Mouse (Mus musculus): ENCODE measurements around the gene Zfyve21. TPM values are rescaled to one million over a fixed set of nuclear protein-coding genes. Genes with fewer than 3 reads are reported as not detected.

Gene Zfyve21
- polyA plus RNA-seq, 1 experiment from 2014 or later: 71.5 TPM

DNA sequence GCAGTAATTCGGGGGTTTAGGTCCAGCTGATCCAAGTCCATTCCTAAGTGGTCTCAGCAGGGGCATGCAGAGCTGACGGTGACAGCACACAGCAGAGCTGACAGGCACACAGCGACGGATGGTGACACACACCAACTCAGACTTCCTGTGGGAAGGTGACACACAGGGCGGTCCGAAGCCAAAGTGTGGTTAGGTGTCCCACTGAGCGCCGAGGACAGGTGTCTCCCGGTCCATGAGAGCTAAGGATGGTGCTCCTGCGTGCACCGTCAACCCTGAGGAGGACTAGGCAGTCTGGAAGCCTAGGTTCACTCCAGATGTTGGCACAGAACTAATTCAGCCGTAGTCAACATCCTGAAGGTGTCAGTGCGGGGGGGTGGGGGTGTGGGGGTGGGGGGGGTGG is 1.9 kb upstream of the Zfyve21 start:
- H3K4me1 ChIP-seq (replicated peaks): peaks cover 68% of the 10 kb centered on the region
- no peaks in the 10 kb centered on the region for H3K27me3 ChIP-seq (ENCODE audit: insufficient read depth, poor library complexity, severe bottlenecking)
- H3K9me3 ChIP-seq: no peaks in the 10 kb centered on the region
- no peak for DNase-seq (ENCODE audit: low spot score)
- H3K36me3 ChIP-seq: peaks cover 46% of the 10 kb centered on the region
- H3K27ac ChIP-seq: no peak overlapping the region
- WGBS: 89% methylated on average over 13 of the region's 13 CpGs
- no peak overlapping the region for H3K4me3 ChIP-seq

DNA sequence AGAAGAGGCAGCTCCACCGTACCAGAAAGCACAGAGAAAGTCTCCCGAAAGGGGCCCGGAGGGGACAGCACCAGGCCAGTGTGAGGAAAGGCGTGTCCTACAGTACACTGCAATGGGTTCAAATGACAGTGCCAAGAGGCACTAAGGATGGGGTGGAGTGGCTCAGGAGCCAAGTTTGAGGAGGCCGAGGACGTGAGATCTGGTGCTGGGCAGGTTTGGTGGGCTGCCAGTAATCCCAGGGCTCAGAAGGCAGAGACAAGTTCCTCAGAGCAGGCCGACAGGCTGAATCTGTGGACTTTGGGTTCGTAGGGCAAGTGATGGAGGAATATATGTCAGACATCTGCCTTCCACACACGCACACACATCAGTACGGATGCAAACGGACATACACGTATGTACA is 1.4 kb upstream of the Zfyve21 start:
- no peak for DNase-seq (ENCODE audit: low spot score)
- H3K27me3 ChIP-seq (ENCODE audit: insufficient read depth, poor library complexity, severe bottlenecking): no peaks in the 10 kb centered on the region
- H3K36me3 ChIP-seq: peaks cover 45% of the 10 kb centered on the region
- 0 out of 2 replicates have a peak overlapping the region, but pooled peaks have one; percentile 94 for H3K27ac ChIP-seq
- H3K4me3 ChIP-seq: peak overlapping the region; percentile 83
- WGBS: 76% methylated on average over 12 of the region's 12 CpGs
- H3K4me1 ChIP-seq (replicated peaks): peaks cover 69% of the 10 kb centered on the region
- no peaks in the 10 kb centered on the region for H3K9me3 ChIP-seq

DNA sequence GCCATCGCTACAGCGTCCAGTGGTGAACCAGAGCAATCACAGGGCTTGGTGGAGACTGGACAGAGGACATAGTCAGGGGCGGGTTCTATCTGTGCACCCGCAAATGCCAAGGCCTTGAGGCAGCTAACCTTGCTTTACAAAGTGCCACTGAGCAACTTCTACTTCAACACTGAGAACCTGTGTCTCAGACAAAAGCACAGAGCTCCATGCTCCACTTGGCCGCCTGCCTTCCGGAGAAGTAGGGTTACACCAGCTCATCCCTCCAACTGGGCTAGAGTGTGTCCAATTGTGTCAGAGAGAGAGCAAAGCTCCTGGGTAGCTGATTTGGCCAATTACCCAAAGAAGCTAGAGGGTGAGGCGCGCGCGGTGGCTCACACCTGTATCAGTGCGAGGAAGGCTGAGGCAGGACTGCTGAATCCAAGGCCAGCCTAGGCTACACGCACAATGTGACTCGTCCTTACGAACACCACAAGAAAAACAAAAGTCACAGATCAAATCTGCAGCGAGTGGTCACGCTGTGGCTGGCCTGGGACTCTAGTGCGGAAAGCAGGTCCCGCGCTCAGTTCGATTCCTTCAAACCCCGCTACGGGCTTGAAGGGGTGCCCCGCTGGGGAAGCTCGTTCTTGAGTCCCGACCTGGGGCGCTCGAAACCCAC is 732 bp upstream of the Zfyve21 start:
- H3K4me1 ChIP-seq (replicated peaks): peaks cover 69% of the 10 kb centered on the region

DNA sequence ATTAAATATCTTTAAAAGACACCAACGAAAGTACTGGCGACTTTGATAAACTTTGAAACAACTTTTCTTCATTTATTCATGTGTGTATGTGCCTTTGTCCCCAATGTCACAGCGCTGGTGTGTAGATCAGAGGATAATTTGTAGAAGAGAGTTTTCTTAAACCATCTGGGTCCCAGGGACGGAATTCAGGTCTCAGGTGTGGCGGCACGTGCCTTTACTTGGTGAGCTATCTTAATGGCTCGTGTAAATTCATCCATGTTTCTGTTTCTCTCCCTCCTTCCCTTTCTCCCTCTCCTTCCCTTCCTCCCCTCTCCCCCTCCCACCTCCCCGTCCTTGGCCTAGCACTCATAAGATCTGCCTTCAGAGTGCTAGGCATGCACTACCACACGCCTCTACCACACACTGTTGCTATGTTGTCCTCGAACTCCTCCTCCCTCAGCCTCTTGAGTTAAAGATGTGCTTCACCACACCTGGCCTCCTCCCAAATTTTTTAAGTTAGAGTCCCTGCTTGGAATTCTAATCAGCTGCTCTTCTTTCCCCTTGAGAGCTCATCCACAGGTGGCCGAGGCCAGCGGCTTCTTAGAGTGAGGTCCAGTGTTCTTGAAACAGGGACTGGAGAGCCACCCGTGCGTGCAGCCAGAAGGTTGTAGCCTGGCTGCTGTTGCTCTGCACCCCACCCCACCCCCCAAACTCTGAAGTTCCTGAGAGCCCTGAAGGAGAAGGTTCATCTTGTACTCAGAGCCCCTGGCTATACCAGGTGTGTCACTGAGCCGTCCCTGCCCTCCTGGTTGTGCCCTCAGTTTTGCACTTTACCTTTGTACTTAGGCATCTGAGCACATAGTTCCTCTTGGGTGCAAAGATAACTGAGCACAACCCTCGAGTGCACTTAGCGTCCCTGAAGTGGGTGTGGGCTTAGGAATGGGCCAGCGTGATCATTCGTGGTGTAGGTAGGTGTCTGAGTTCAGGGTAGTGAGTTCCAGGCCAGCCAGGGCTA is 1.1 kb downstream of the Zfyve21 start:
- DNase-seq (ENCODE audit: low spot score): peak; percentile 17
- H3K9me3 ChIP-seq: no peaks in the 10 kb centered on the region
- peak overlapping the region; percentile 83 for H3K4me3 ChIP-seq
- H3K27ac ChIP-seq: peak overlapping the region; percentile 94
- H3K36me3 ChIP-seq: peaks cover 33% of the 10 kb centered on the region
- WGBS: 27% methylated on average over 19 of the region's 19 CpGs
- H3K27me3 ChIP-seq (ENCODE audit: insufficient read depth, poor library complexity, severe bottlenecking): no peaks in the 10 kb centered on the region
- H3K4me1 ChIP-seq (replicated peaks): peaks cover 63% of the 10 kb centered on the region

More for the DNA sequence above, 732 bp upstream of the Zfyve21 start:
- no peak for DNase-seq (ENCODE audit: low spot score)
- peak overlapping the region; percentile 83 for H3K4me3 ChIP-seq
- peaks cover 45% of the 10 kb centered on the region for H3K36me3 ChIP-seq
- no peaks in the 10 kb centered on the region for H3K9me3 ChIP-seq
- H3K27ac ChIP-seq: peak overlapping the region; percentile 94
- H3K27me3 ChIP-seq (ENCODE audit: insufficient read depth, poor library complexity, severe bottlenecking): no peaks in the 10 kb centered on the region
- WGBS: 4% methylated on average over 27 of the region's 27 CpGs

DNA sequence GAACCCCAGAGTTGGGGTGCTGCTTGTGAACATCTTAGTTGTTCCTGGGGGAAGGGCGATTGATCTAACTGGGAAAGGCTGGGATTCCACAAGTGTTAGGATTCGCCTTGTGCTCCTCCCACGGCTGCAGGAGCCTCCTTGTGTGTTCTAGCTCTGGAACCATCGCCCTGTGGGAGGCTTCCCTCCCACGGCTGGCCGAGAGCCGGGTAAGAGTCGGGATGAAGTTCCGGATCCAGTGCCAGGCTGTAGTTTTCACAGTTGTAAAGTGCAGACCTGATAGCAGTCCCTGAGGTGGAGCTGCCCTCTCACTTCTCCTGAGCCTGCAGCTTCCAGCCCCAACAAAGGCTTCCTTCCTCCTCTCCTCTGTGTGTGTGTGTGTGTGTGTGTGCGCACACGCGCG is 2.6 kb downstream of the Zfyve21 start:
- H3K27ac ChIP-seq: no peak overlapping the region
- 59% methylated on average over 13 of the region's 13 CpGs for WGBS
- H3K36me3 ChIP-seq: peaks cover 30% of the 10 kb centered on the region; the same call in 1 of the 2 replicates
- DNase-seq (ENCODE audit: low spot score): no peak
- H3K27me3 ChIP-seq (ENCODE audit: insufficient read depth, poor library complexity, severe bottlenecking): no peaks in the 10 kb centered on the region
- H3K9me3 ChIP-seq: no peaks in the 10 kb centered on the region
- H3K4me1 ChIP-seq (replicated peaks): peaks cover 62% of the 10 kb centered on the region
- H3K4me3 ChIP-seq: peak overlapping the region; percentile 16; the same call in 1 of the 2 replicates

DNA sequence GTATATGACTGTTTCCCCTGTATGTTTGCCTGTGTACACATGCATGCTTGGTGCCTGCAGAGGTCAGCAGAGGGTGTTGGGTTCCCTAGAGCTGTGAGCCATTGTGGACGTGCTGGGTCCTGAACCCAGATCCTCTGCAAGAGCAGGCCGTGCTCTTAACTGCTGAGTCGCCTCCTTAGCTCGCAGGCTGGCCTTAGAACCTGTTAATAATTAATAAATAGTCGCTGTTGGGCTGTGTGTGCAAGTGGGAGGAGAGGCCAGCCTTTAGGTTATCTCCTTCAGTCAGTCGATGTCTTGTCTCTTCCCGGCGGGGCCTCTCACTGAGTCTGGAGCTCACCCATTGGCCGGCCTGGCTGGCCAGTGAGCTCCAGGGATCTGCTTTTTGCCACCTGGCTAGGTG is 3.0 kb downstream of the Zfyve21 start:
- Histone ChIP-seq H3K4me3 (no peak overlapping the region), H3K9me3 (no peaks in the 10 kb centered on the region), H3K4me1 (replicated peaks) (peaks cover 63% of the 10 kb centered on the region), H3K27me3 (ENCODE audit: insufficient read depth, poor library complexity, severe bottlenecking) (no peaks in the 10 kb centered on the region), H3K36me3 (peaks cover 28% of the 10 kb centered on the region; the same call in 1 of the 2 replicates), H3K27ac (no peak overlapping the region)
- no peak for DNase-seq (ENCODE audit: low spot score)
- 80% methylated on average over 9 of the region's 9 CpGs for WGBS

DNA sequence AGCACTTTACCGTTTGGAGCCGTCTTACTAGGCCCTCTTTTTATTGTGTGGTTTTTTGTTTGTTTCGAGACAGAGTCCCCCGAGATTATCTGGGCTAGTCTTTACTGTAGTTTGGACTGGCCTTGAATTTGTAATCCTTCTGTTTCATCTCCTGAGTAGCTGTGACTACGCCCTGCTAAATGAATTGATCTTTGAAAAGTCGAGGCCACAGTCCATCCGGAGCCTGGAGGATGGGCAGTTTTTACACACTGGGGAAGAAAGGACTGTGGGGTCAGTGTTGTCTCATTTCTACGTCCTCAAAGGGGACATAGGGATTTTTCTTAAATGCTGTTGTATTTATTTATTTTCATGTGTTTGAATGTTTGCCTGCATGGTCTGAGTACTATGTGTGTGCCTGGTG is 4.0 kb downstream of the Zfyve21 start:
- Histone ChIP-seq H3K27ac (no peak overlapping the region), H3K36me3 (peaks cover 33% of the 10 kb centered on the region), H3K9me3 (no peaks in the 10 kb centered on the region), H3K27me3 (ENCODE audit: insufficient read depth, poor library complexity, severe bottlenecking) (no peaks in the 10 kb centered on the region), H3K4me3 (no peak overlapping the region), H3K4me1 (replicated peaks) (peaks cover 63% of the 10 kb centered on the region)
- 93% methylated on average over 8 of the region's 8 CpGs for WGBS
- no peak for DNase-seq (ENCODE audit: low spot score)

DNA sequence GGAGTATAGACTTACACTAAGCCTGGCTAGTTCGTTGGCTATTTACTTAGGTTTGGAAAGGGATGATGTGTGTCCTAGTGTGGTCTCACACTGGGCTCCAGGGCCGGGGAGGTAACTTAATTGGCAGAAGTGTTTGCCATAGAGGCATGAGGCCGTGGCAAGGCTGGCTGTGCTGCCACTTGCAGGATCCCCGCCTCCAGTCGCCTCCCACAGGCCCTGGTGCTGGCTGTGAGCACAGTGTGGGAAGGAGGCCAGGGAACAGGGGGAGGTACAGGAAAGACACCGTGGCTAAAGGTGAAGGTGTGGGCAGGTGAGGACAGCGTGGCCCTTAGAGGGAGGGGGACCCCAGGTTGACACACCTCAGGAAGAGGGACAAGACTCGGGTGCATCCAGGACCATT is 6.0 kb downstream of the Zfyve21 start:
- H3K27me3 ChIP-seq (ENCODE audit: insufficient read depth, poor library complexity, severe bottlenecking): no peaks in the 10 kb centered on the region
- H3K36me3 ChIP-seq: peaks cover 53% of the 10 kb centered on the region
- WGBS: 84% methylated on average over 8 of the region's 8 CpGs
- no peak overlapping the region for H3K27ac ChIP-seq
- H3K4me3 ChIP-seq: no peak overlapping the region
- H3K9me3 ChIP-seq: no peaks in the 10 kb centered on the region
- DNase-seq (ENCODE audit: low spot score): no peak
- H3K4me1 ChIP-seq (replicated peaks): peaks cover 51% of the 10 kb centered on the region

DNA sequence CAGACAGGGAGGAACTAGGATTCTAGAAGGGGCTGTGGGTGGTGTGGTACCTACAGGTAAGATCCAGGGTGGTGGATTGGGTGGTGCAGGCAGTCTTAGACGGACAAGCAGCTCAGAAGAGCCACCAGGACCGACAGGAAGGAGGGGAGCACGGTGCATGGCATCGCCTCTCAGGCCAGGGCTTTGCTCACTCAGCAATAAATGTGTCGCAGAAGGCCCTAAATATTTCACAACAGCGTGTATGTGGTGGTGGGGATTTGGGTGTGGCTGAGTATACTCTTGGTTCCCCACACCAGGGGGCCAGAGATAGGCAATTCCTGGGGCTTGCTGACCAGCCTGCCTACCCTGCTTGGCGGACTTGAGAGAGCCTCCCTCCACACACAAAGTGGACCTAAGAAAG is 6.7 kb downstream of the Zfyve21 start:
- DNase-seq (ENCODE audit: low spot score): no peak
- Histone ChIP-seq H3K27me3 (ENCODE audit: insufficient read depth, poor library complexity, severe bottlenecking) (no peaks in the 10 kb centered on the region), H3K4me3 (no peak overlapping the region), H3K27ac (0 out of 2 replicates have a peak overlapping the region, but pooled peaks have one; percentile 12), H3K4me1 (replicated peaks) (peaks cover 44% of the 10 kb centered on the region), H3K9me3 (no peaks in the 10 kb centered on the region), H3K36me3 (peaks cover 61% of the 10 kb centered on the region)
- WGBS: 93% methylated on average over 7 of the region's 7 CpGs

DNA sequence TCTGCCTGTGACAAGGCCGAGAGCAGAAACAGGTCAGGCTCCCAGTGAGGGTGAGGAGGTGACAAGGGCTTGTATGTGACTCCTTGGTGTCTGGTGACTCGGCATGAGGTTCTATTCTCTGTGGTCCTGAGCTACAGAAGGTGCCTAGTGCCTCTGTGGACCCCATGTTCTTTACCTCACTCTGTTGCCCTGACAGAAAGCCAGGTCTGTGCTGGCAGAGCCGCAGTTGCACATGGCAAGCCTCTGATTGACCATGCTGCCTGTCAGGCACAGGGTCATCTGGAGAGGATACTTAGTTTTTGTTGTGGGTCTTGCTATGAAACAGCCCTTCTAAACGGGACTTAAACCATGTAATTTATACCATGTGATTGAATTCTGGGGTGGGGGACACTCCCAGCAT is 8.0 kb downstream of the Zfyve21 start:
- Histone ChIP-seq H3K4me1 (replicated peaks) (peaks cover 31% of the 10 kb centered on the region), H3K4me3 (no peak overlapping the region), H3K9me3 (no peaks in the 10 kb centered on the region), H3K36me3 (peaks cover 73% of the 10 kb centered on the region), H3K27me3 (ENCODE audit: insufficient read depth, poor library complexity, severe bottlenecking) (no peaks in the 10 kb centered on the region), H3K27ac (no peak overlapping the region)
- WGBS: 71% methylated on average over 4 of the region's 4 CpGs
- no peak for DNase-seq (ENCODE audit: low spot score)

DNA sequence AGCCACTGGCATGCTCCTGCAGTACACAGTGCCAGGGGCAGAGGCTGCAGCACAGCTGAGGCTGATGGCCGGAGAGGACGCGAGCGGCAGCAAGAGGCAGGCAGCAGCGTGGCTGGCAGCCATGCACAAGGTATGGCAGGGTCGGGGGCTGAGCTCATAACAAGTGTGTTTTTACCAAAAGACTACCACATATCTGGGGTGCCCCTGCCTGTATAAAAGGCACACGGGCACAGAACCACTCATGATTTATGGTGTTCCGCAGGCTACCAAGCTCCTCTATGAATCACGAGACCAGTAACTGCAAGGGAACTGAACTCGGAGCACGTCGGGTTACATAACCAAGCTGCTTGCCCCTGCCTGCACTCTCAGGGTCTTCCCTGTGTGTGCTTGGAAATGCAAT is 13.6 kb downstream of the Zfyve21 start:
- Histone ChIP-seq H3K4me1 (replicated peaks) (peaks cover 22% of the 10 kb centered on the region), H3K27ac (no peak overlapping the region), H3K9me3 (no peaks in the 10 kb centered on the region), H3K4me3 (no peak overlapping the region), H3K36me3 (peaks cover 92% of the 10 kb centered on the region), H3K27me3 (ENCODE audit: insufficient read depth, poor library complexity, severe bottlenecking) (no peaks in the 10 kb centered on the region)
- DNase-seq (ENCODE audit: low spot score): no peak
- WGBS: 94% methylated on average over 12 of the region's 12 CpGs

DNA sequence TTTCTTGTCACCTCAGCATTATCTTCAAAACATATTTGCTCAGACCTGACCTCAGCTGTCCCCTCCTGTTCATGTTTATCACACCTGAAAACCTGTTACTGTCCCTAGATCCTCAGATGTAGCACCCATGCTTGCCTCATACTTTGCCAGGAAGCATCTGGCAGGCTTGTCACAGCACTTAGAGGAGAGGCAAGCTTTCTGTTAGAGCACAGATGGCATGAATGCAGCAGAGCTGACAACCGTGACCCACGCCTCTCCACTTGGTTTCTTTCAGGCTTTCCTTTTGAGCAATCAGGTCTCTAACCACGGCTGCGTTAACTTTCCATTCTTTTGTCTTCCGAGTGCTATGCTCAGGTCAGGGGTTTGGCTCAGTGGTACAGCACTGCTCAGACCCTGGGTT is 15.5 kb downstream of the Zfyve21 start:
- DNase-seq (ENCODE audit: low spot score): no peak
- WGBS: 66% methylated on average over 5 of the region's 5 CpGs
- H3K27me3 ChIP-seq (ENCODE audit: insufficient read depth, poor library complexity, severe bottlenecking): no peaks in the 10 kb centered on the region
- peaks cover 18% of the 10 kb centered on the region for H3K4me1 ChIP-seq (replicated peaks)
- no peaks in the 10 kb centered on the region for H3K9me3 ChIP-seq
- H3K27ac ChIP-seq: peak overlapping the region; percentile 57
- H3K36me3 ChIP-seq: peaks cover 89% of the 10 kb centered on the region
- H3K4me3 ChIP-seq: no peak overlapping the region

DNA sequence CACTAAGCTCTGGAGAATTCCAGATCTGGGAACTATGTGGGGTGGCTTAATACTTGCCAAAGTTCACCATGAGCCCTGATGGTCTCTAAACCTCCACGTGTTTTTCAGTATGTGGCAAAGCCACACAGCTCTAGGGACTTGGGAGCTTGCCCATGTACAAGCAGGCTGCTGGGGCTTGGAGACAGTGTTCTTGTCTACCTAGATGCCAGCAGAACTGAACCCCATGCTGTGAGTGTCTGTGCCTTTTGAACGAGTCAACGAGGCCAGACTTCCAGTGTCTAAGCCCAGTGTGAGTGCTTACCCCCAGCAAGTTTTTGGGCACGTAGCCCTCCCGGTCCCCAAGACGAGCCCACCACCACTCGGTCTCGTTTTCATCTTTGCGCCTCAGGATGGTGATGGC is 16.0 kb downstream of the Zfyve21 start:
- no peaks in the 10 kb centered on the region for H3K9me3 ChIP-seq
- H3K4me3 ChIP-seq: no peak overlapping the region
- peaks cover 18% of the 10 kb centered on the region for H3K4me1 ChIP-seq (replicated peaks)
- no peak for DNase-seq (ENCODE audit: low spot score)
- no peaks in the 10 kb centered on the region for H3K27me3 ChIP-seq (ENCODE audit: insufficient read depth, poor library complexity, severe bottlenecking)
- H3K36me3 ChIP-seq: peaks cover 87% of the 10 kb centered on the region
- WGBS: 84% methylated on average over 9 of the region's 9 CpGs
- peak overlapping the region; percentile 57; the same call in 1 of the 2 replicates for H3K27ac ChIP-seq
